Mouse (Mus musculus): Measurements from ENCODE around the gene Epha2. TPM values are rescaled to one million over a fixed set of nuclear protein-coding genes. Genes with fewer than 3 reads are reported as not detected.
A peak's percentile ranks its signal among the peaks of the same experiment; 100 is the strongest.

Epha2 gene
- polyA plus RNA-seq, 1 experiment from 2014 or later: 3.4 TPM

DNA sequence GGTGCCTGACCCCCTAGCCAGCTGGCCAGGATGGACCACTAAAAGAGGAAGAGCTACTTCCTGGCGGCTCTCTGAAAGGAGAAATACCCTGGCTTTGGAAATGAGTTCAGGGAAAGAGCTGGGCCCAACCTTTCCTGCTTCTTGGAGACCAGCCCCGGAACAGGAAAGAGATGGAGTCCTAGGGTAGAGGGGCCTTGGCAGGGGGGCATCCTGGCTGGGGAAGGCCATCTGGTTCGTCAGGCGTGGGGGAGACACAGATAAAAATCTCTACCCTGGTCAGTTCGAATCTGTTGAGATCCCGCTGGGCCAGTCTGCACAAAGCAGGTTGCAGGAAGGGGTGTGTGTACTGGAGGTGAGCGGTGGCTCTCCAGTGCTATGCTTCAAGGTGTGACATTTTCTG lies 15.0 kb downstream of the Epha2 start:
- Histone ChIP-seq H3K27me3 (no peaks in the 10 kb centered on the region), H3K9me3 (no peaks in the 10 kb centered on the region), H3K27ac (no peak overlapping the region), H3K4me2 (replicated peaks) (no peak overlapping the region), H3K4me3 (no peak overlapping the region), H3K4me1 (peaks cover 27% of the 10 kb centered on the region), H3K9ac (no peak overlapping the region), H3K36me3 (0 out of 2 replicates have a peak, but pooled peaks cover 1% of the 10 kb centered on the region)
- no peak for ATAC-seq (ENCODE audit: insufficient number of reproducible peaks, insufficient read depth, low FRiP score, low TSS enrichment)
- WGBS: 71% methylated on average over 7 of the region's 7 CpGs

DNA sequence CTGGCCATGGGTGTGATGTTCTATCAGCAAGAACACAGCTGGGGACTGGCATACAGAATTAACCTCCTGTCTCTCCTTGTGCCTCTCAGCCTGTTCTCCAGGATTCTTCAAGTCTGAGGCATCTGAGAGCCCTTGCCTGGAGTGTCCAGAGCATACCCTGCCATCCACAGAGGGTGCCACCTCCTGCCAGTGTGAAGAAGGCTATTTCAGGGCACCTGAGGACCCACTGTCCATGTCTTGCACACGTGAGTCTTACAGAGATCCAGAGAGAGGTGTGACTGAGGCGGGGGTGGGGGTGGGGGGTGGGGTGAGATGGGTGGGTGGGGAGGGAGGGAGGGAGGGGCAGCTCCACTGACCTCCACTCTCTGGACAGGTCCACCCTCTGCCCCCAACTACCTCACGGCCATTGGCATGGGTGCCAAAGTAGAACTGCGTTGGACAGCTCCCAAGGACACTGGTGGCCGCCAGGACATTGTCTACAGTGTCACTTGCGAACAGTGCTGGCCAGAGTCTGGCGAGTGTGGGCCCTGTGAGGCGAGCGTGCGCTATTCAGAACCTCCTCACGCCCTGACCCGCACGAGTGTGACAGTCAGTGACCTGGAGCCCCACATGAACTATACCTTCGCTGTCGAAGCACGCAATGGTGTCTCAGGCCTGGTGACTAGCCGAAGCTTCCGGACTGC lies 15.6 kb downstream of the Epha2 start:
- no peak overlapping the region for H3K27ac ChIP-seq
- H3K9ac ChIP-seq: no peak overlapping the region
- H3K4me2 ChIP-seq (replicated peaks): no peak overlapping the region
- H3K4me1 ChIP-seq: peaks cover 21% of the 10 kb centered on the region
- H3K4me3 ChIP-seq: no peak overlapping the region
- H3K9me3 ChIP-seq: no peaks in the 10 kb centered on the region
- no peaks in the 10 kb centered on the region for H3K27me3 ChIP-seq
- no peak for ATAC-seq (ENCODE audit: insufficient number of reproducible peaks, insufficient read depth, low FRiP score, low TSS enrichment)
- 0 out of 2 replicates have a peak, but pooled peaks cover 6% of the 10 kb centered on the region for H3K36me3 ChIP-seq
- WGBS: 87% methylated on average over 17 of the region's 18 CpGs

DNA sequence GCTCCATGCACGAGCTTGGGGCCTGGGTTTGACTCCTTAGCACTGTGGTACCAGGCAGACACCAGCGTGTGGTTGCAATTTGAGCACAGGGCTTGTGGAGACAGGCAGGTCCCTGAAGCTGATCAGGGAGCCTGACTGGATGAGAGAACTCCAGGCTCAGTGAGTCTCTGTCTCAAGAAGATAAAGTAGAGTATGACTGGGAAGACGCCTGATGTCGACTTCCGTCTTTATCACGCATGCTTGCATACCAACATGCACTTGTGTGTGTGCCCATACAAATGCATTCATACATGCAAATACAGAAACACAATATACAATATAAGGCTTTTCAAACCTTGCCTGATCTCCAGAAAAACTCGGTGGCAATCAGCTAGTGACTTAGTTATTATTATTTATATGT lies 16.9 kb downstream of the Epha2 start:
- Histone ChIP-seq H3K9ac (no peak overlapping the region), H3K27ac (no peak overlapping the region), H3K27me3 (no peaks in the 10 kb centered on the region), H3K4me3 (no peak overlapping the region), H3K4me1 (peaks cover 14% of the 10 kb centered on the region), H3K36me3 (0 out of 2 replicates have a peak, but pooled peaks cover 12% of the 10 kb centered on the region), H3K9me3 (no peaks in the 10 kb centered on the region), H3K4me2 (replicated peaks) (no peak overlapping the region)
- no peak for ATAC-seq (ENCODE audit: insufficient number of reproducible peaks, insufficient read depth, low FRiP score, low TSS enrichment)
- whole genome bisulfite sequencing: 74% methylated on average over 7 of the region's 7 CpGs

DNA sequence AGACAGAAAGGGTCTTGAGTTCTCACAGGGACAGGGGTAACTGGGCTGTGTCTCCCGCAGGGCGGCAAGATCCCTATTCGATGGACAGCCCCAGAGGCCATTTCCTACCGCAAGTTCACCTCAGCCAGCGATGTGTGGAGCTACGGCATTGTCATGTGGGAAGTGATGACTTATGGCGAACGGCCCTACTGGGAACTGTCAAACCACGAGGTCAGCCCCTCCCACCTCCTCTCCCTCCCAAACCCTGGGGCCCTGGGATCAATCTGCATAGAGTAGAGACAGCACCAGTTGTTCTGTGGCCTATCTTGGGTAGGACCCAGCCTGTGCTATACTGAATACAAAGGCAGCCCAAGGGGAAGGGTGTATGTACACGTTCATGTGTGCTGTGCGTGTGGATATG lies 21.5 kb downstream of the Epha2 start:
- Histone ChIP-seq H3K36me3 (peaks cover 12% of the 10 kb centered on the region; the same call in 1 of the 2 replicates), H3K4me3 (no peak overlapping the region), H3K27me3 (no peaks in the 10 kb centered on the region), H3K9me3 (no peaks in the 10 kb centered on the region), H3K4me1 (peaks cover 9% of the 10 kb centered on the region; the same call in 1 of the 2 replicates), H3K9ac (no peak overlapping the region), H3K27ac (no peak overlapping the region), H3K4me2 (replicated peaks) (no peak overlapping the region)
- no peak for ATAC-seq (ENCODE audit: insufficient number of reproducible peaks, insufficient read depth, low FRiP score, low TSS enrichment)
- 84% methylated on average over 11 of the region's 11 CpGs for WGBS

DNA sequence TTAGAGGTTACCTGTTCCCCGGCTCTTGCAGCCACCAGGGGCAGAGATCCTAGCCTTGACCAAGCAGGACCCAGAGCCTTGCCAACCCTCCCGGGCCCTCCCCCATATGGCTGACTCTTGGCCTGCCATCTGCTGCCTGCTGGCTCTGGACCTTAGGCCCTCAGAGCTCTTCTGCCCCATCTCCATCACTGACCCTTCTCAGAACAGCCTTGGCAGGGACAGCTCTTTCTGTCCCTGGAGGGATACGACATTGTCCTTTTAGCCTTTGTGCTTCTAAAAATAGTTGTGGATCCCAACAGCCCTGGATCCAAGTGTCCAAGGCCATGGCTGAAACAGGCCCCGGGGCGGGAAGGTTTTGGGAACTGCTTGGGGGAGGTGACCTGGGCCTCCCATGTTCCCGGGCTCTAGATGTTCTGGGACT lies 23.7 kb downstream of the Epha2 start:
- Histone ChIP-seq H3K4me1 (peaks cover 9% of the 10 kb centered on the region; the same call in 1 of the 2 replicates), H3K27me3 (no peaks in the 10 kb centered on the region), H3K36me3 (peaks cover 12% of the 10 kb centered on the region; the same call in 1 of the 2 replicates), H3K9ac (no peak overlapping the region), H3K27ac (no peak overlapping the region), H3K9me3 (no peaks in the 10 kb centered on the region), H3K4me2 (replicated peaks) (no peak overlapping the region), H3K4me3 (no peak overlapping the region)
- no peak for ATAC-seq (ENCODE audit: insufficient number of reproducible peaks, insufficient read depth, low FRiP score, low TSS enrichment)
- WGBS: 94% methylated on average over 6 of the region's 6 CpGs

DNA sequence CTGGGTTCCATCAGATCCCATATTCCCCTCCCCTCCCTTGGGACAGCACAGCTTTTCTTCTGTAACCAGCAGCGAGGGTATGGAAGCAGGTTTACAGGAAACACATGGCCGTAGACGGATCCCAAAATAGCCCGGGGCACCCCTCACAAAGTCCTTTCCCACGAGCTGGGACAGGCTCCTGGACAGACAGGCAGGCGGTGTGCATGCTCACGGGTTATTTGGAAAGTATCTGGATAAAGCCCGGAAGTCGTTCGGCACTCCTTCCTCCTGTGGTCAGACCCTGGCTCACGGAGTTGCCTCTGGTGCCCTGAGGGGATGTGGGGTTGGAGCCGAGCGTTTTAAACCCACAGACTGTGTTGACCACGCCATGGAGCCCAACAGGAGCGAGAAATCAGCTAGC lies 24.6 kb downstream of the Epha2 start:
- H3K9me3 ChIP-seq: no peaks in the 10 kb centered on the region
- H3K36me3 ChIP-seq: peaks cover 12% of the 10 kb centered on the region; the same call in 1 of the 2 replicates
- no peak overlapping the region for H3K4me3 ChIP-seq
- no peaks in the 10 kb centered on the region for H3K27me3 ChIP-seq
- WGBS: 19% methylated on average over 15 of the region's 15 CpGs
- H3K4me2 ChIP-seq (replicated peaks): no peak overlapping the region
- H3K9ac ChIP-seq: no peak overlapping the region
- H3K4me1 ChIP-seq: peaks cover 9% of the 10 kb centered on the region; the same call in 1 of the 2 replicates
- ATAC-seq (ENCODE audit: insufficient number of reproducible peaks, insufficient read depth, low FRiP score, low TSS enrichment): no peak
- peak overlapping the region; percentile 20; the same call in 1 of the 2 replicates for H3K27ac ChIP-seq

DNA sequence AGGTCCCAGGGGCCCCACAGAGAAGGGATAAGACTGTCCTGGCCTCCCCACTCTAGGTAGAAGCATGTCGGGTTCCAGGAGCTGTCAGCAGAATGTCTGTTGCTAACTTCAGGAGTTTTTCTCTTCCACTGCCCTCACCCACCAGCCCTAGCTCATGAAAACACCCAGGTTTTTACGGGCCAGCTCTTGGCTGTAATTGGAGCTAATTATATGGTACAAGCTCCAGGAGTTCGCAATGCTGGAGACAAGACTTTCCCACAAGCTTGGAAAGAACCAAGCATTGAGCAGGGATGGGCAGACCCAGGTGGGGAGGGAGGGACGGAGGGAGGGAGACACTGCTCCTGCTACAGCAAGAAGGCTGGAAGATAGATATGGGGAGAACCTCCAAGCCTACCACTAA lies 26.0 kb downstream of the Epha2 start:
- no peak for ATAC-seq (ENCODE audit: insufficient number of reproducible peaks, insufficient read depth, low FRiP score, low TSS enrichment)
- Histone ChIP-seq H3K9ac (no peak overlapping the region), H3K27ac (no peak overlapping the region)

DNA sequence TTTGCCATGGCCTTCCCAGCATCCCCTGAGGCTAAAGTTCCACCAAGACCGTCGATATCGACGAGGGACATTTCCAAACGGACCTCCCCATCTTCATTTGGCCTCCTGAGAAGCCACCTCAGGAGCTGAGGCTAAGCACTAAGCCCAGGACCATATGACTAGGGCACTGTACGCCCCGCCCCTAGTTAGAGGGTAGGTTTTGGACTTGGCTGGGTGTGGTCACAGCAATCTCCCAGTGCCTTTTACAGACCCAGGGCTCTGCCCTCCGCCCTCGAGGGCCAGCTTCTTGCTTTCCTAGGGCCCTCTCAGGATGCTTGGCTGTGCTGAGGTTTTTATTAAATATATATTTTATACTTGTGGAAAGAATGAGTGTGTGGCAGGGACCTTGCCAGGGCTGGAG lies 27.7 kb downstream of the Epha2 start:
- Histone ChIP-seq H3K4me1 (peaks cover 13% of the 10 kb centered on the region), H3K36me3 (no peaks in the 10 kb centered on the region; the same call in 1 of the 2 replicates)
- WGBS: 85% methylated on average over 9 of the region's 9 CpGs

More for the DNA sequence above, 26.0 kb downstream of the Epha2 start:
- Histone ChIP-seq H3K9me3 (no peaks in the 10 kb centered on the region), H3K27me3 (no peaks in the 10 kb centered on the region), H3K36me3 (peaks cover 1% of the 10 kb centered on the region; the same call in 1 of the 2 replicates), H3K4me3 (no peak overlapping the region), H3K4me1 (peaks cover 9% of the 10 kb centered on the region; the same call in 1 of the 2 replicates), H3K4me2 (replicated peaks) (no peak overlapping the region)
- 57% methylated on average over 4 of the region's 4 CpGs for WGBS

DNA sequence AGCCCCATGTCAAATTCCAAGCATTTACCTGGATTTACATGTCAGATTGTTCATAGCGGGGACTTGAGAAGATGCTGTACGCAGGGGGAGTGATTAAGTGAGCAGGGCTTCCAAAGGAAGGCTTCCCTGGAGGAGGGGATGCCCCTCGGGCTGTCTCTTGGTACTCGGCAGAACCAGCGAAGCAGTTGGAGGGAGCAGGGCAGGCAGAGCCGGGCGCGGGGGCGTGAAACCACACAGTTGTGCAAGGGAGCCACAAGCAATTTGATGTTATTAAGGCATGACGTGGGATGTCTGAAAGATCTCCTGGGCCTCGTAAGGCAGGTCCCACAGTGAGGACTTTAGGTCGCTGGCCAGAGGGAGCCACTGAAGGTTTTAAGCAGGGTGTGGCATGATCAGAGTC lies 28.9 kb downstream of the Epha2 start:
- Histone ChIP-seq H3K9me3 (no peaks in the 10 kb centered on the region), H3K9ac (no peak overlapping the region), H3K36me3 (no peaks in the 10 kb centered on the region), H3K27ac (no peak overlapping the region), H3K4me2 (replicated peaks) (no peak overlapping the region), H3K4me1 (peaks cover 18% of the 10 kb centered on the region), H3K27me3 (no peaks in the 10 kb centered on the region), H3K4me3 (no peak overlapping the region)
- WGBS: 50% methylated on average over 12 of the region's 12 CpGs
- ATAC-seq (ENCODE audit: insufficient number of reproducible peaks, insufficient read depth, low FRiP score, low TSS enrichment): no peak

More for the DNA sequence above, 27.7 kb downstream of the Epha2 start:
- Histone ChIP-seq H3K4me2 (replicated peaks) (no peak overlapping the region), H3K27me3 (no peaks in the 10 kb centered on the region), H3K9ac (no peak overlapping the region), H3K9me3 (no peaks in the 10 kb centered on the region), H3K27ac (no peak overlapping the region), H3K4me3 (no peak overlapping the region)
- no peak for ATAC-seq (ENCODE audit: insufficient number of reproducible peaks, insufficient read depth, low FRiP score, low TSS enrichment)

DNA sequence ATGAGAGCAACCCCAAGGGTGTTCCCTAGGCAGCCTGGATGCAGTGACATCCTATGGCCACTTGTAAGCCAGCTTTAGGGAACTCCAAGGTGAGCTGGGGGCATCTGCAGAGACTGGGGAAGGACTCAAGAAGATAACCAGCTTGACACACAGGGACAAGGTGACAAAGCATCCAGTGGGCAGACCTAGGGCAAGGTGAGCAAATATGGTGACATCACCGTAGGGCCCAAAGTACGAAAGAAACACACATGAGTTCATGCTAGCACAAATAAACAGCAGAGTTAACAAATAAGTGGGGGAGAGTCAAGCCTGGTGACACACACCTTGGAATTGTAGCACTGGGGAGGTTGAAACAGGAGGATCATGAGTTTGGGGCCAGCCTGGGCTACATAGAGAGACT lies 30.4 kb downstream of the Epha2 start:
- ATAC-seq (ENCODE audit: insufficient number of reproducible peaks, insufficient read depth, low FRiP score, low TSS enrichment): no peak
- 96% methylated on average over 2 of the region's 2 CpGs for WGBS
- no peaks in the 10 kb centered on the region for H3K36me3 ChIP-seq
- H3K9ac ChIP-seq: no peak overlapping the region
- H3K27me3 ChIP-seq: no peaks in the 10 kb centered on the region
- H3K4me2 ChIP-seq (replicated peaks): no peak overlapping the region
- no peaks in the 10 kb centered on the region for H3K9me3 ChIP-seq
- no peak overlapping the region for H3K4me3 ChIP-seq
- peaks cover 18% of the 10 kb centered on the region for H3K4me1 ChIP-seq
- H3K27ac ChIP-seq: no peak overlapping the region

DNA sequence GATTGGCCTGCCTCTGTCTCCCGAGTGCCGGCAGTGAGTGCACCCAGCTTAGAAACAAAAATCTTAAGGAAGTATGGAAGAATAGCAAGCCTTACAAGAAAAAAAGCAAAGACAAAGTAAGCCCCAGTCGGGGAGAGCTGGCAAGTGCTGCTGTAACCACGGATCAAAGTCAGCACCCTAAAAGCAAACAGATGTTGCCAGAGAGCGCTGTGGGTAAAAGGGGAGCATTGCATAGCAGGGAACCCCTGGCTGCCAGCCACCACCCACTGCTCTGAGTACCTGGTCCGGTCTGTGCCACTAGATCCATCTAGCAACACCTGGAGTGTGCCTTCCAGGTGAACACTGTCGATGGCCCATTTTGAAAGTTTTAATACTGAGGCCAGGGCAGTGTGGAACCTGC lies 31.2 kb downstream of the Epha2 start:
- no peak for ATAC-seq (ENCODE audit: insufficient number of reproducible peaks, insufficient read depth, low FRiP score, low TSS enrichment)
- Histone ChIP-seq H3K4me1 (peaks cover 18% of the 10 kb centered on the region), H3K9me3 (no peaks in the 10 kb centered on the region), H3K4me3 (no peak overlapping the region), H3K36me3 (no peaks in the 10 kb centered on the region), H3K4me2 (replicated peaks) (no peak overlapping the region), H3K9ac (no peak overlapping the region), H3K27me3 (no peaks in the 10 kb centered on the region), H3K27ac (no peak overlapping the region)
- 59% methylated on average over 7 of the region's 7 CpGs for WGBS

DNA sequence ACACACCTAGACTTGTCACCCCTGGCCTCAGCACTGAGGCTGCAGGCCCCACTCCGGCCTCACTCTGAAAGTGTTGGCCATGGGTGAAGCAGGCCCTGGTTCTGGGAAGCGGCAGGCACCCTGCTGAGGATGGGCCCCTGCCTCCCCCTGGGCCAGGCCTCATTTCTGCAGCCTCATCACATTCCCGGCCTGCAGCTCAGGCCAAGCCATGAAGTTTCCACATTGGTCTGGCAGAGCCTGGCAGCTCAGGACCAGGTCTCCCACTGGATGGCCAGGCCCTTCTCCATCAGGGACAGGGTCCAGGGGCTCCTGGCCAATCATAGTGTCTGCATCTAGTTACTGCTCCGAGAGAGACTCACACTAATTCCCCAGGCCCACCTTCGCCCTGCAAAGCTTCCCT lies 33.7 kb downstream of the Epha2 start:
- Histone ChIP-seq H3K27ac (peak overlapping the region; percentile 57; the same call in 1 of the 2 replicates), H3K36me3 (no peaks in the 10 kb centered on the region), H3K4me3 (no peak overlapping the region), H3K27me3 (no peaks in the 10 kb centered on the region), H3K4me2 (replicated peaks) (no peak overlapping the region), H3K9ac (no peak overlapping the region), H3K9me3 (no peaks in the 10 kb centered on the region), H3K4me1 (peaks cover 40% of the 10 kb centered on the region)
- WGBS: 58% methylated on average over 5 of the region's 5 CpGs
- no peak for ATAC-seq (ENCODE audit: insufficient number of reproducible peaks, insufficient read depth, low FRiP score, low TSS enrichment)
